Mouse (Mus musculus) C2C12 (cell line): ENCODE data around the gene Elovl4. TPM values are rescaled to one million over a fixed set of nuclear protein-coding genes. Genes with fewer than 3 reads are reported as not detected.

Experiments
- H3K27me3 ChIP-seq: one replicate; pipeline ENCODE4 v1.6.1; 2011; ENCODE audit not compliant: control insufficient read depth, insufficient read depth, insufficient read length
- H3K36me3 ChIP-seq: one replicate; pipeline ENCODE4 v1.6.1; 2011; ENCODE audit not compliant: control insufficient read depth, insufficient read depth
- H3K4me3 ChIP-seq: one replicate; pipeline ENCODE4 v1.5.1; 2011; ENCODE audit warnings: mild to moderate bottlenecking, control low read depth; ENCODE audit not compliant: poor library complexity, insufficient read depth, severe bottlenecking
- H3K79me2 ChIP-seq: one replicate; pipeline ENCODE4 v1.6.1; 2011; ENCODE audit not compliant: control insufficient read depth, insufficient read depth
- H3K79me3 ChIP-seq: one replicate; pipeline ENCODE4 v1.6.1; 2011; ENCODE audit warnings: low read depth, control low read depth
- H3ac ChIP-seq: one replicate; pipeline ENCODE3; 2011; ENCODE audit warnings: low read depth; ENCODE audit not compliant: control insufficient read depth, insufficient read length
- CEBPB ChIP-seq: IDR thresholded peaks from one replicate; pipeline ENCODE4 v1.6.1; 2011; ENCODE audit warnings: low read depth, mild to moderate bottlenecking, control low read depth, moderate library complexity
- CTCF ChIP-seq: IDR thresholded peaks from one replicate; pipeline ENCODE4 v1.5.1; 2011; ENCODE audit not compliant: control insufficient read depth, insufficient read depth, insufficient read length
- FOSL1 ChIP-seq: IDR thresholded peaks from one replicate; pipeline ENCODE4 v1.8.0; 2011; ENCODE audit warnings: mild to moderate bottlenecking, low read length; ENCODE audit not compliant: poor library complexity, insufficient read depth, severe bottlenecking
- MAX ChIP-seq: IDR thresholded peaks from one replicate; pipeline ENCODE4 v1.6.1; 2011; ENCODE audit warnings: mild to moderate bottlenecking, control low read depth
- MYOD1 ChIP-seq: IDR thresholded peaks from one replicate; pipeline ENCODE4 v1.6.1; 2011; ENCODE audit warnings: low read depth; ENCODE audit not compliant: control insufficient read depth, insufficient read length
- MYOG ChIP-seq: IDR thresholded peaks from one replicate; pipeline ENCODE4 v1.6.1; 2011; ENCODE audit not compliant: control insufficient read depth, insufficient read length; ENCODE audit errors: extremely low read depth
- USF1 ChIP-seq: IDR thresholded peaks from one replicate; pipeline ENCODE4 v1.6.1; 2011; ENCODE audit warnings: low read depth, mild to moderate bottlenecking, control low read depth, moderate library complexity
- polyA plus RNA-seq: library from polyadenylated mRNA; unstranded; fragments of >200 nt; fragmentation: generic; extraction: Trizol; gene quantifications from one replicate; pipeline ENCODE4 v1.2.1, GENCODE M21; 2012; ENCODE audit warnings: missing spikeins

Gene Elovl4
- polyA plus RNA-seq, 1 experiment = 5.1 TPM

GRCm38 (mm10) chr9:83731877-83732276 lies 74.2 kb downstream of the Elovl4 start:
- TF ChIP-seq USF1 (no peak), MAX (no peak), MYOD1 (no peak), MYOG (no peak), FOSL1 (no peak), CEBPB (no peak), CTCF (no peak)
- Histone ChIP-seq H3K4me3 (no peak overlapping the region), H3K79me3 (no peaks in the 10 kb centered on the region), H3K27me3 (no peaks in the 10 kb centered on the region), H3K79me2 (no peaks in the 10 kb centered on the region), H3ac (no peak overlapping the region), H3K36me3 (no peaks in the 10 kb centered on the region)

GRCm38 (mm10) chr9:83730836-83731235 lies 75.2 kb downstream of the Elovl4 start:
- no peaks in the 10 kb centered on the region for H3K79me3 ChIP-seq
- H3ac ChIP-seq = no peak overlapping the region
- TF ChIP-seq MAX = no peak
- TF ChIP-seq FOSL1 = no peak
- no peak for TF ChIP-seq CTCF
- no peak for TF ChIP-seq MYOG
- TF ChIP-seq MYOD1 = no peak
- TF ChIP-seq CEBPB = no peak
- no peak for TF ChIP-seq USF1
- H3K79me2 ChIP-seq = no peaks in the 10 kb centered on the region
- no peaks in the 10 kb centered on the region for H3K27me3 ChIP-seq
- H3K36me3 ChIP-seq = no peaks in the 10 kb centered on the region
- H3K4me3 ChIP-seq = no peak overlapping the region

Other genes with a start within 250 kb of the Elovl4 start
- 8.1 TPM for gene Ttk, start 28.4 kb upstream of the Elovl4 start, polyA plus RNA-seq
- gene Bckdhb, start 118.9 kb upstream of the Elovl4 start, polyA plus RNA-seq = 1.8 TPM